Mouse (Mus musculus): Measurements from ENCODE around the gene Dennd1a.

Dennd1a gene

GRCm38 (mm10) chr2:38162486-38162885 is 124.7 kb downstream of the Dennd1a start:
- no peak for DNase-seq

- DNase-seq: no peak
These were observed 125.7 kb downstream of the Dennd1a start for GRCm38 (mm10) chr2:38161484-38161883.

- no peak for DNase-seq
These were observed 127.5 kb downstream of the Dennd1a start for GRCm38 (mm10) chr2:38159736-38160135.

GRCm38 (mm10) chr2:38157002-38157401 is 130.2 kb downstream of the Dennd1a start:
- DNase-seq: no peak

GRCm38 (mm10) chr2:38156001-38156400 is 131.2 kb downstream of the Dennd1a start:
- DNase-seq: no peak

- no peak for DNase-seq
These were observed 142.4 kb downstream of the Dennd1a start for GRCm38 (mm10) chr2:38144831-38145230.

DNA sequence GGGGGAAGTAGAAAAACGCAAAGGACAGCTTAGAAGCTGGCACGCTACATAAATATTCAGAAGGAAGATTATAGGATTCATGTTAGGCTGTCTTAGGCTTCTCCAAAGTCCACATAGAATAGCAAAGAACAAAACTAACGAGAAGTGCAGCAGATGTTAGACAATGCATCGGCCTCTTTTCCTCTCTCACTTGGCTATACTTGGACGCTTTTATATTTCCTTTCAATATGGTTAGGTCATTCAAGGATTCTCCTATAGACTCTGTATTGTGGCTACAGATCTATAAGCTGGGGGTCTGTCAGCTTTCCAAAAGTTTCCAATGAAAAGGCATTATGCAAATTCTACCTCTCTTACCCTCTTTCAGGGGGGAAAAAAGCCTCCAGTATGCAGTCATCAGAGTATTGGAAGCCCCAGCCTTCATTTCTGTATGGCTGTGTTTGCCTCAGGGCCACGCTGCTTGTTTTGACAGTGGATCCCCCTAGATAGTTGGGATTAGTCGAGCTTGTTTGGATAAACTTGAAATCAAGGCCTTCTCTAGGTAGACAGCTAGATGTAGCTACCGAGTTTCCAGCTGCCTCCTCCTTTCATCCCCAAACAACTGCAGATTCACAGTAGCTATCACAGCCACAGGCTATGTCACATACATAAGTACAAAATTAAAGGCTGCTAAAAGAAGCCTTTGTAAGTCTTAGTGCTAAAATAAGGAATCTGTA is 143.0 kb downstream of the Dennd1a start:
- DNase-seq: no peak

GRCm38 (mm10) chr2:38142905-38143304 is 144.3 kb downstream of the Dennd1a start:
- DNase-seq: no peak

DNA sequence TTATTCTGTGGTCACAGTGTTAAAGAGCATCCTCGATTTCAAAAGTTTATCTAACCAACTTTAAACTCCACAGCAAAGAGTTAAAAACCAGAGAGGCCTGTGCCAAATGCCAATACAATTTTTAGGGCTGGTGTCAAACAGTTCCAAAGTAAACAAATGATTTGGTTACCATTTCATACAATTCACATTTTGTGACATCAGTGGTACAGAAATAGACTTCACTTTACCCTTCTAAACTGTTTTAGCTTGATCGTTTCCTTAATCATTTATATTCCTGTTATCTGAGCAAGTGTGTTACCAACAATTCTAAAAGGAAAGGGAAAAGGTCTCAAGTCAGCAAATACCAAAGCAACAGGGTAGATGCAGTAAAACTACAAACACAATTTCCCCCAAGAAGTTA is 145.0 kb downstream of the Dennd1a start:
- DNase-seq: no peak

GRCm38 (mm10) chr2:38139536-38139935 is 147.7 kb downstream of the Dennd1a start:
- DNase-seq: no peak

DNA sequence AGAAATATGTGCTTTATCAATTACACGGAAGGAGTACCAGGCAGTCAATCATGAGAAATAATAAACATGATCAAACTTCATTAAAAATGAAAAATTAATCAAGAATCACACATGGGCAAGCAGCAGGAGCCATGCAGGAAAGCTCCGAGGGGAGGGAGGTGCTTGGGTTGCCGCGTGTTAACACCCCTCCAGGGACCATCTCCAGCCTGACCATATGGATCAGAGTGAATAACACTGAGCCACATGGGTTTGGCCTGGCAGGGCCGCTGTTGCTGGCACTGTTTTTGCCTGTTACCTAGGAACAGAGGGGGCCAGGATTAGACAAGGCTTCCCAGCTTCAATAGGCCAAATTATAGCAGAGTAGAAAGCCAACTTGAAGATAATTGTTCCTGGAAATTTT is 150.1 kb downstream of the Dennd1a start:
- peak; percentile 74 for DNase-seq

DNA sequence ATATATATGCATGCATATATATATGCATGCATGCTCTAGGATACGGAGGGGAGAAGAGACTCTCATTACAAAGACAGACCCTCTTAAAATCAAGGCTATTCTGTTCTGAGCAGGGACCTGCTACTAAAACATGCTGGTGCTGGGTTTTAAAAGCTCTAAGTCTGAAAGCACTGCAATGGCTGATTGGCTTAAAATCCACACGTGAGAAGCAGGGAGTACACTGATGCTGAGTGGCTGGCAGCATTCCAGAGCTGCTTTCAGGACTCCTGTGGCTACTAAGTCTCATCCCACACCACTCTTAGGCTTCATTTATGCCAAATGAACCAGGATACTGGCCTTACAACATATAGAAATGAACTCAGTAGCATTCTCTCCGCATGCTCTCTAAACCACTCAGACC is 151.8 kb downstream of the Dennd1a start:
- DNase-seq: peak; percentile 16

DNA sequence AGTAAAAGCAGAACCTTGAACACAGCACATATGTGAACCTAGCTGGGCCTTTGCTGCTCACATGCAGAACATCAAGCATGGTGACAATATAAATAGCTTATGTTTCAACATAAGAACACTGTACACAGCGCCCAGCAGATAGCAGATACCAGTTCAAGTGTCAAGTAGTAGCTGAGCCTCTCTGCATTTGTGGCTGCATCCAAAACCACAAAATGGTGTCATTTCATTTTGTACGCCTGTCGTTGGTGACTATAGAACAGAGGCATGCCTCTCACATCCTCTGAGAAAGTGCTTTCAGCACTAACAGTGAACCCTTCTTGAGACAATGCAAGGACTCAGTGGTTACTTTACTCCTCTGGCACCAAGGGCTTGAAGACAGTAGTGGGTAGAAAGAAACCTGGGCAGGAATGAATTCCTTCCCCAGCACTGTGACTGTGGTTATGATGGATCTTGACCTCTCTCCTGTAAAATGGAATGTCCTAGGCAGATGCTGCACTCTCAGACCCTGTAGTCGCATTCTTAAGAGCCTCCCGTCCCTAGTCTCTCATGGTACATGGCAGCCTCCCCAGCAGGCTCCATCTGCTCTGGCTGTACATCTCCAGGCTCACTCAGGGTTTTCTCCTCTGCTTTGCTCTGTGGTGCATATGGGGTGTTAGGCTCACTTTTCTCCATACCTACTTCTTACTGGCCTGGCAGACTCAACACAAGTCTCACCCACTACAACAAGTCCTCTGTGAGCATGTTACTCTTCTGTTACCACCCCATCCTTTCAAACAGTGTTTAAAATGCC is 154.0 kb downstream of the Dennd1a start:
- no peak for DNase-seq

GRCm38 (mm10) chr2:38132233-38132822 is 154.9 kb downstream of the Dennd1a start:
- DNase-seq: no peak

- no peak for DNase-seq
These were observed 155.7 kb downstream of the Dennd1a start for GRCm38 (mm10) chr2:38131538-38131937.

- DNase-seq: no peak
These were observed 157.0 kb downstream of the Dennd1a start for GRCm38 (mm10) chr2:38129961-38130802.

GRCm38 (mm10) chr2:38126383-38126732 is 160.8 kb downstream of the Dennd1a start:
- no peak for DNase-seq

DNA sequence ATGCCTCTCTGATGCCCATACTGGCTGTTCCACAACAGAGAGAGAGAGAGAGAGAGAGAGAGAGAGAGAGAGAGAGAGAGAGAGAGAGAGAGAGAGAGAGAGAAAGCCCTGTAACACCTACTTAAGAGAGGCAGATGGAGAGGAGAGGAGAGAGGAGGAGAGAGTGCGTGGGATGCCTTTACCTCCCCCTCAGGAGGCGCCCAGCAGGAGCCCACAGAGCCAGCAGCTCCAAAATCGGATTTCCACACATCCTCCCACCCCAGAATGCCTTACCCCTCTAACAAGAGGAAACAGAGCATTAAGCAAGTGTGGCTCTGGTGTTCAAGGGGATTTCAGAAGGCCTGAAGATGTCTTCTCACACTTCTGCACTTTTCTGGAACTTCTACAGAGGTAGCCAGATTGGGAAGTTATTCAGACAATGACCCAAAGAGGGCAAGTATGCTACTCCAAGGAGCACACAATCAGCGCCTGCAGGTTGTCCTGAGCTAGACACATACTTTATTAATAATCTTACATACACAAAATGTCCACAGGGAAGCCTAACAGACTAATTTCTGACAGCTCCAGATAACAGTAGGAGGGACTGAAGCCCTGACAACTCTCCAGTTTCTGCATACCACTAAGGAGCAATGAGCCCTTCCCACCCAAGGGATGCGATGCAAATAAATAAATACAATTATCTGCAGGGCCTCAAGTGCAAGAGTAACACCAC is 161.4 kb downstream of the Dennd1a start:
- no peak for DNase-seq

DNA sequence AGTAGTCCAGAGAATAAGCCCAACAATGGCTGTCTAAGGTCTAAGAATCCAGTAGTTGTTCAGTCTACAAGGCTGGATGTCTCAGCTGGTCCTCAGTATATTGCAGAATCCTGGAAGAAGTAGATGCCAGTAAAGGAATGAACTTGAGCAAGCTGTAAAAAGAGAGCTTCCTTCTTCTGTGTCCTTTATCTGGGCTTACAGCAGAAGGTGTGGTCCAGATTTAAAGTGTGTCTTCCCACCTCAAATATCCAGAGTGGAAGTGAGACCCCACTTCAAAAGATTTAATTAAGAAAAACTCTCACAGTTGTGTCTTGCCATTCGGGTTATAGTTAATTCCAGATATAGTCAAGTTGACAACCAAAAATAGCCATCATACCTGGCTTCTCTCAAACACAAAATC is 162.5 kb downstream of the Dennd1a start:
- no peak for DNase-seq

DNA sequence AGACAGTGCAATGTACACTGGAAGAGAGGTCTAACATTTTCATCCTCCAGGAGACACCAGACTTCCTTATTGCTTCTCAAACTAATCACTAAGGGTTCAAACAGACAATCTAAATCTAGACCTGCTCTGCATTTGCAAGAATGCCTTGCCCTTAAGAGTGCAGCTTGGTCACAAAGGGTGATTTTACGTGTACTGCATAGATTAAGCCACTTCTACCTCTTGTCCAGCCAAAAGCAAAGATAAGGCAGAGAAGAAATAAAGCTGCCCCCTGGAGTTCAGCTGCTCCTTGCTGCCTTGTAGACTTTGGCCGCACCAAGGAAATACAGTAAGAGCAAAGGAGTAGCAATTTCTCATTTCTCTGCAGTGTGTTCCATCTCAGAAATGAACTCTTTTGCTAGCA is 172.2 kb downstream of the Dennd1a start:
- no peak for DNase-seq

- DNase-seq: no peak
These were observed 175.4 kb downstream of the Dennd1a start for GRCm38 (mm10) chr2:38111655-38112351.

DNA sequence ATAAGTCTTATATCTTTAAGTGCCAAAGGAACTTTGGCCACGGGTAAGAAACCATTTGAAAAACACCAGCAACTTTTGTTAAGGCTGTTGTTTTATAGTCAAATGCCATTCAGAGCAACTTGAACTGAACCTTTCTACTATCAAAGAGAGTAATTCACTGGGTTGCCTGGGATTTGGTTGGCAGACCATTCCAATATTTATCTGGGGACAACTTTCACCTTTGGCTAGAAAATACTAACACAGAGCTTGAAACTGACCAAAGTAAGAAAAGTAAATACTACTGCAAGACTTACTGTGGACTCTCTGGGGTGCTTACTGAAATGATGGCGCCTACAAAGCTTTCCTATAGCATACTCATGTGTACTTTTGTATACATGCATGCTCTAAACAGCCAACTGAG is 178.6 kb downstream of the Dennd1a start:
- DNase-seq: no peak

Data from cerebellum, adult 11 months (tissue).